Mouse (Mus musculus): ENCODE results near the gene Rdx.
A peak's percentile ranks its signal among the peaks of the same experiment; 100 is the strongest.

Rdx gene

GRCm38 (mm10) chr9:52047129-52047820 is at the start of gene Rdx:
TSS of gene Rdx (plus strand) at chr9:52047173.
- DNase-seq (ENCODE audit: low spot score in 2 of 2): peak in 1 of 2 experiments; percentile 8

- DNase-seq (ENCODE audit: low spot score in 2 of 2): no peak
Observed at GRCm38 (mm10) chr9:52003501-52003900, 43.5 kb upstream of the Rdx start.

GRCm38 (mm10) chr9:52007341-52007740 is 39.6 kb upstream of the Rdx start:
- DNase-seq (ENCODE audit: low spot score in 2 of 2): no peak

DNA sequence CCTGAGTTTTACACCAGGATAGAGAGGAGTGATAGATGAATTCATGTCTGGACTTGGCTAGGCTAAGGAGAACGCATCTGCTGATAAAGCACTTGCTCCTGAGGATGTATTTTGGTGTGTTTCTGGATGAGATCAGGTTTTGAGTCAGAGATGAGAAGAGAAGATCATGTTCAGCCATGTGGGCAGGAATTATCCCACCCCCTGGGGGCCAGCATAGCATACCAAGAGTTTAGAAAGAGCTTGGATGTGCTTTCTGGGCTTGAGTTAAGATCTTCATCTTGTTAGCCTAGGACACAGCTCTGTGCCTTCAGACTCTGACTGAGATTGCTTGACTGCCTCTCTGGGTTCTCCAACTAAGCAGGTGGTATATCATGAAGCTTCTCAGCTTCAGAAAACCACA is 38.5 kb upstream of the Rdx start:
- no peak for DNase-seq (ENCODE audit: low spot score in 2 of 2)

- DNase-seq (ENCODE audit: low spot score in 2 of 2): no peak
Observed at GRCm38 (mm10) chr9:52012311-52012710, 34.7 kb upstream of the Rdx start.

DNA sequence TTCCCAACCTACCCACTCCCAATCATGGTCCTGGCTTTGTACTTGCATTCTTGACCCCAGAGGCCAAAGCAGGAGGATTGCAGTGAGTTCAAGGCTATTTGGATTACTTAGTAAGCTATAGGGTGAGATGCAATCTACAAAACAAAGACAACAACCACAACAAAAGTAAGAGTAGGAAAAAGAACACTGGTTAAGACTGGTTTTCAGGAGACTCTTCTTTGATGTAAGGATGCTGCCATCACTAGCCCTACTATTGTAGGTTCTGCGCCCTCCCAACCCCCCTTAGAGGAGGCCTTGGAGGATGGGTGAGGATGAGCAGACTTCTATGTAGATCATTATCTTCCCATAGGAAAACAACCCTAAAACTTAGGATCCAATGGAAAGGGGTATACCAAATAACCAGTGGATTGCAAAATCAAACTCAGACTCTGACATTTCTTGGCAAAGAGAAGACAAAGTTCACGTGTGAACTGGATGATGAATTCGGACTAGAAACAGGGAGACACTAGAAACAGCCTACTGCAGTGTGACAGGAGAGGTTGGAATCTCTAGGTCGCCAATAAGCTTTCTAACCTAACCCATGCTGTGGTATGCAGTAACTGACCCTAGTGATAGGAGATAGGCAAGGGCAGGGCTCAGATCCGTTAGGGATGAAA is 34.1 kb upstream of the Rdx start:
- no peak for DNase-seq (ENCODE audit: low spot score in 2 of 2)

GRCm38 (mm10) chr9:52013900-52014455 is 33.0 kb upstream of the Rdx start:
- no peak for DNase-seq (ENCODE audit: low spot score in 2 of 2)

DNA sequence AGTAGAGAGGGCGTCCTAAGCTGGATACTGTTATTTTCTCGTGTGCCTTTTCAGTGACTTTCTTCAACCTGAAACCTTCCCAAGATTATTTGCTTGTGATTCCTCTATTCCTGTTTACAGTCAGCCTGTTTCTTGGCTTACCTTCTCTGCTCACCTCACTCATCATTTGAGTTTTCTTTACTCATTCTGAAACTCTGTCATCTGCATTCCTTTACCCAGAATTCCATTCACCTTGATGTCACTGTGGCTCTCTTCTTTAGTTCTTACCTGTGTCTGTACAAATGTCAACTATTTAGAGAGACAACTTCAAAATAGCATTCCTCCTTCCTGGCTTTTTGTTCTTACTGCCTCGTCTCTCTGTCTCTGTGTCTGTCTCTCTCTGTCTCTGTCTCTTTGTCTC is 29.9 kb upstream of the Rdx start:
- no peak for DNase-seq (ENCODE audit: low spot score in 2 of 2)

- no peak for DNase-seq (ENCODE audit: low spot score in 2 of 2)
Observed at GRCm38 (mm10) chr9:52017824-52018223, 29.1 kb upstream of the Rdx start.

- no peak for DNase-seq (ENCODE audit: low spot score in 2 of 2)
Observed at GRCm38 (mm10) chr9:52018505-52018904, 28.5 kb upstream of the Rdx start.

- no peak for DNase-seq (ENCODE audit: low spot score in 2 of 2)
Observed at GRCm38 (mm10) chr9:52027257-52028020, 19.5 kb upstream of the Rdx start.

GRCm38 (mm10) chr9:52028521-52029405 is 18.2 kb upstream of the Rdx start:
- no peak for DNase-seq (ENCODE audit: low spot score in 2 of 2)

DNA sequence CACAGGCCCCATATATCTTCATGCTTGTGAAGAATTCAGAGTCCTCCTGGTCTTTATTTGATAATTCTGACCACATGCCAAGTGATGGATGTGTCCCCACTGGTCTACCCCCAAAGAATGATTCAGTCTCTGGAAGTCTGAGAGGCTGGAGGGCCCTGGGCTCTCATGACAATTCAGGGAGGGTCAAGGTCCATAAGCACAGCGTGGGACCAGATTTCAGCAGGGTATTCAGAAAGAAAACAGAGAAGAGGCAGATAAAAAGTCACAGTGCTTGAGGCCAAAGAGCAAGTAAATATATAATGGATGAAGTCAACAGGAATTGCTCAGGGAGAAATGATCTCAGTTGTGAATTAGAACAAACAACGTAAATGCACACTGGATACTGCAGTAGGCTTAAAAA is 15.5 kb upstream of the Rdx start:
- no peak for DNase-seq (ENCODE audit: low spot score in 2 of 2)

GRCm38 (mm10) chr9:52037493-52037892 is 9.5 kb upstream of the Rdx start:
- no peak for DNase-seq (ENCODE audit: low spot score in 2 of 2)

DNA sequence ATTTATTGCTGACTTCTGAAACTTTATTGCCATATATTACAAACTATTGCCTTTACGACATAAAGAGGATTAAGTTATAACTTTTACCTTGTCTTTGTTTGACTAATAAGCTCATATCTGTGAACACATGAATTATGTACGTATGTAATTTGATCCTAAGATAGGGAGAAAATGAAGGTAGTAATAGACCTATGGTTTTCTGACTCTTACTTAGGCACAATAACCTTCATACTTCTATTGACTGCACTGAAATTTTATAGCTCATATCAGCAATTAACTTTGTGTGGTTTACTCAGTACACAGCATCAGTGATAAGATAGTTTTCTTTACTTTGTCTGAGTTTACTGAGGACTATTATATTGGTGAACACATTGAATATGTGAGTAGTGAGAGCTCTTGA is 5.3 kb upstream of the Rdx start:
- DNase-seq (ENCODE audit: low spot score in 2 of 2): no peak

DNA sequence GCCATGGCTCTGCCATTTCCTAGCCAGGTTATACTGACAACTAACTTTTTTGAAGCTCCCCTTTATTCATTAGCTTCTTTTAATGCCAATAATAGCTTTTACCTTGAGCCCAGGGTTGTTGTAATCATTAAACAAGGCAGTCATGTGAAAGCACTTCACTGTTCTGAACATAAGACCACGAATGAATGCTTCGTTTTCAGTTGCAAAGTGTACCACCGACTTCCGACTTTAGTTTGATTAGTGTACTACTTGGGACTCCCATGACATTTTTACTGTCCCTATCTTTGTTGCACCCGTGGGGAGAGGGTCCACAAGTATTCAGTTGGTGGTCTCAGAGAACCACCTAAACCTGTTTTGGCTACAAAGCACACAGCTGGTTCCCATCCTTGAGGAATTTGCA is 287 bp upstream of the Rdx start:
- no peak for DNase-seq (ENCODE audit: low spot score in 2 of 2)

DNA sequence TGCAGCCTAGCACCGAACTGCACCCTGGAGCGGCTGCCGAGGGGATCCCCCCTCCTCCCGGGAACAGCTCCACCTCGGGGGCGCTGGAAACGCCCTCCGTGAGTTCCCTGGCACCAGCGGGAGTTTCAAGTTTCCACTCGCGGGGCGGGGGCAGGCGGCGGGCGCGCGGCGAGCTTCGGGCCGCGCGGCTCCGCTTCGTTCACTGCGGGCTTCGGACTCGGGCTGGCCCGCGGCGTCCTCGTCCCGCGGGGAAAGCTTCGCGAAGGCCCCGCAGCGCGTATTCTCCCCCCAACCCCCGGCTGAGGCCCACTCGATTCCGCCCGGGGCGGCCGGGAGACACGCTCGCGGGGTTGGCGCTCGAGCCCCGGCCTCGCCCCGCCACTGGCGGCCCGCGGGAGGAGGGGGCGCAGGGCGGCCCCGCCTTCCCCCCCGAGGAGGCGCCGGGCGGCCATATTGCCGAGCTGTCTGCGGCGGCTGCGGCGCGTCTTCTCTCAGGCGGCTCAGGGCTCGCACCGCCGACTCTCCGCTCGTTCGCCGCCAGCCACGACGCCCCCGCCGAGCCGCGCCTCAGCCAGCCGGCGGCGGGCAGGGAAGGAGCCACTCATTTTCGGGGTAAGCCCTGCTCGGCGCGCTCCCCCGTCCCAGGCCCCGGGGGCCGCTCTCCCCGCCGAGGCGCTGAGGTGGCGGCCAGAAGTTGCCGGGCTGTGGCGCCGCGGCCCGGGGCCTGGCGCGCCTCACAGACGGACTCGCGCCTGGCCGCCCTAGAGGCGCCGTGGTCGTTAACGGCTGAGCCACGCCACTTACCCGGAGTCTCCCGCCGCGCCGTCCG is 1.1 kb downstream of the Rdx start:
- DNase-seq (ENCODE audit: low spot score in 2 of 2): peak; percentile 64 to 78

GRCm38 (mm10) chr9:52048650-52049081 is 1.7 kb downstream of the Rdx start:
- peak; percentile 14 to 48 for DNase-seq (ENCODE audit: low spot score in 2 of 2)

- DNase-seq (ENCODE audit: low spot score in 2 of 2): no peak
Observed at GRCm38 (mm10) chr9:52049605-52050004, 2.6 kb downstream of the Rdx start.

DNA sequence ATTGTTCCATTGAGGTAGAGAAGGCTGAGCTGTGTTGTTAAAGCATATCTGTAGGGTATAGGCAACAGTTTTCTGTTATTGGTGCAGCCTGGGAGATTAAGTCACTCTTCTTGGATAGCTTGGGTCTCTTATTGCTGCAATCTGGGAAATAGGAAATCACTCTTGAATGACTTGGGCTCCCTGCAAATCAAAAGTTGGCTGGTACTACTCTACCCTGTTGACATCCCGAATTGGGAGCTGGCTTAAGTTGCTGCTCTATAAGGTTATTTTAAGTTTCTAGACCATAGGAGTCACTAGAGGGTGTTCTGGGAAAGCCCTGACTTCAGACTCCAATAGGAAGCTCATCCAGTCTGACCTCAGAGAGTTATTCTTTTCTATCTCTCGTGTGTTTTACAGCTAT is 3.4 kb downstream of the Rdx start:
- DNase-seq (ENCODE audit: low spot score in 2 of 2): no peak

DNA sequence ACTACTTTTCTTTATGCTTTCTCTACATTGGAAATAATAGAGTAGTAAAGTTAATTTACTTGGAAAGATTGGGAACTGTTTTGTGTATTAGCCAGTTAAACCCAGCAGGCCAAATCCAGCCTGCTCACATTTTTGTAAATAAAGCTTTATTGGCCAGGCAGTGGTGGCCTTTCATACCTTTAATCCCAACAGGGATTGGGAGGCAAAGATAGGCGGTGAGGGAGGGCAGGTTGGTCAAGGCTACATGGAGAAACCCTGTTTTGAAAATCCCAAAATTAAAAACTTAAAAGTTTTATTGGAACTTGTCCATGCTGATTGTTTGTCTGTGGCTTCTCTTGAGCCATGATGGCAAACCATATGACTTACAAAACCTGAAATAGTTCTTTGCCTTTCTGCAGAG is 5.2 kb downstream of the Rdx start:
- DNase-seq (ENCODE audit: low spot score in 2 of 2): no peak
